ENCODE assay signal across 8 mouse cellular contexts in genomic region chr11:63131693-63132040, GRCm38 (mm10). TPM values are rescaled to one million over a fixed set of nuclear protein-coding genes. Genes with fewer than 3 reads are reported as not detected.
DNase-seq lines count a peak whose midpoint lies in the region; ATAC-seq and TF ChIP-seq lines count a peak whose summit lies in the region.

No protein-coding gene starts in this region.

- no peak for ATAC-seq in erythroblast, adult 5-6 weeks (replicated peaks; ENCODE audit: low FRiP score, poor library complexity, severe bottlenecking)
- no peak for ATAC-seq in forebrain, embryonic 14.5 days
- no peak for ATAC-seq in liver, embryonic 14.5 days (ENCODE audit: insufficient read depth)

- no peak for TF ChIP-seq EP300 in liver, embryonic 14.5 days (IDR thresholded peaks at IDR 0.05; ENCODE audit: low read depth)

- peak overlapping the region; percentile 98 for H3K4me2 ChIP-seq in forebrain, embryonic 14.5 days (ENCODE audit: low read length)
- peak overlapping the region; percentile 31 for H3K4me2 ChIP-seq in liver, embryonic 14.5 days (ENCODE audit: low read depth)

- peak; percentile 51 for DNase-seq in 3T3-L1 (ENCODE audit: low read depth, low spot score)
- no peak for DNase-seq in forebrain, embryonic 14.5 days (ENCODE audit: low spot score)
- no peak for DNase-seq in liver, embryonic 14.5 days (ENCODE audit: low read depth in 3 of 3, low spot score in 3 of 3)
- no peak for DNase-seq in layer of hippocampus, postnatal 10 days (ENCODE audit: low spot score in 2 of 2)
- DNase-seq in frontal cortex, postnatal 14 days (ENCODE audit: low spot score in 2 of 2), result no peak
- no peak for DNase-seq in cerebellum, postnatal 14 days

- no peak overlapping the region for H3K9ac ChIP-seq in forebrain, embryonic 14.5 days (ENCODE audit: low read length)
- no peak overlapping the region; the same call in 1 of the 2 replicates for H3K9ac ChIP-seq in liver, embryonic 14.5 days (replicated peaks)

- H3K36me3 ChIP-seq in erythroblast, embryonic 14.5 days (ENCODE audit: control insufficient read depth), result no peaks in the 10 kb centered on the region
- H3K36me3 ChIP-seq in forebrain, embryonic 14.5 days (ENCODE audit: control insufficient read depth, insufficient read depth, low read length), result no peaks in the 10 kb centered on the region
- no peaks in the 10 kb centered on the region for H3K36me3 ChIP-seq in liver, embryonic 14.5 days (replicated peaks; ENCODE audit: control insufficient read depth, insufficient read depth, low read depth)

- H3K9me3 ChIP-seq in erythroblast, embryonic 14.5 days (ENCODE audit: control insufficient read depth, low read length), result no peaks in the 10 kb centered on the region
- H3K9me3 ChIP-seq in forebrain, embryonic 14.5 days (replicated peaks; ENCODE audit: control insufficient read depth, low read length), result no peaks in the 10 kb centered on the region
- H3K9me3 ChIP-seq in liver, embryonic 14.5 days (ENCODE audit: control insufficient read depth, low read length), result no peaks in the 10 kb centered on the region

- H3K4me1 ChIP-seq in erythroblast, embryonic 14.5 days (ENCODE audit: control insufficient read depth), result no peaks in the 10 kb centered on the region
- H3K4me1 ChIP-seq in forebrain, embryonic 14.5 days (ENCODE audit: control insufficient read depth, insufficient read depth, low read length), result peaks cover 15% of the 10 kb centered on the region
- H3K4me1 ChIP-seq in liver, embryonic 14.5 days (replicated peaks; ENCODE audit: control insufficient read depth in 2 of 2, insufficient read depth in 2 of 2, low read length in 1 of 2), result 0 out of 4 replicates have a peak, but pooled peaks cover 0 to 2% of the 10 kb centered on the region in 2 experiments

- peaks cover 61% of the 10 kb centered on the region for H3K27me3 ChIP-seq in erythroblast, embryonic 14.5 days (ENCODE audit: control insufficient read depth)
- peaks cover 40% of the 10 kb centered on the region for H3K27me3 ChIP-seq in forebrain, embryonic 14.5 days (replicated peaks; ENCODE audit: control insufficient read depth, insufficient read depth, low read length)
- peaks cover 46% of the 10 kb centered on the region for H3K27me3 ChIP-seq in liver, embryonic 14.5 days (ENCODE audit: control insufficient read depth, insufficient read depth, low read length)

- no peak overlapping the region for H3K27ac ChIP-seq in forebrain, embryonic 14.5 days (ENCODE audit: low read depth, low read length)
- H3K27ac ChIP-seq in liver, embryonic 14.5 days, result no peak overlapping the region

- WGBS in forebrain, embryonic 14.5 days, result 6% methylated on average over 11 of the region's 11 CpGs
- WGBS in liver, embryonic 14.5 days (ENCODE audit: insufficient replicate concordance), result 5% methylated on average over 11 of the region's 11 CpGs

- no peak for TF ChIP-seq CTCF in liver, embryonic 14.5 days (IDR thresholded peaks at IDR 0.05; ENCODE audit: low read depth)

- peak overlapping the region; percentile 21 for H3K4me3 ChIP-seq in erythroblast, embryonic 14.5 days (replicated peaks)
- peak overlapping the region; percentile 52 for H3K4me3 ChIP-seq in forebrain, embryonic 14.5 days (ENCODE audit: low read depth, low read length)
- H3K4me3 ChIP-seq in liver, embryonic 14.5 days (ENCODE audit: insufficient read depth in 1 of 2, low read depth in 2 of 2, low read length in 2 of 2), result peak overlapping the region; percentile 16 to 51

RNA-seq across cellular contexts. Expression of gene Pmp22, which starts 2.9 kb away (rescaled TPM):
- polyA plus RNA-seq in erythroblast, embryonic 14.5 days (2012), result 0.04 and 0.05 TPM in 2 replicates
- total RNA-seq in erythroblast, adult 5-6 weeks (2015; ENCODE audit: low replicate concordance), result 3.8 TPM in 1 of 2 replicates, not detected in the other
- 0.28 TPM in 1 of 2 replicates, not detected in the other for total RNA-seq in erythroblast, adult 5-6 weeks (2017; ENCODE audit: low replicate concordance)
- 26.8 and 34.9 TPM in 2 replicates for polyA plus RNA-seq in forebrain, embryonic 14.5 days (2014; fragmentation: Nextera tagmentation; extraction: Ambion mirVana)
- 3.8 and 4.2 TPM in 2 replicates for polyA plus RNA-seq in liver, embryonic 14.5 days (2012; rRNA removed)
- polyA plus RNA-seq in liver, embryonic 14.5 days (2014; fragmentation: Nextera tagmentation; extraction: Ambion mirVana), result 12.4 TPM in 2 replicates
- total RNA-seq in layer of hippocampus, postnatal 10 days (2021), result 10 to 100 TPM; 18.3 to 21.0 TPM
